Mouse (Mus musculus) monocyte, adult 2 months (primary cell): Measurements from ENCODE around the gene Asb16.

Source experiments
- DNase-seq, 2 experiments: peaks; one replicate each; pipeline ENCODE4 v3.0.0; 2022; ENCODE audit warnings: low spot score in 2 of 2, low read depth in 1 of 2

Gene Asb16

DNA sequence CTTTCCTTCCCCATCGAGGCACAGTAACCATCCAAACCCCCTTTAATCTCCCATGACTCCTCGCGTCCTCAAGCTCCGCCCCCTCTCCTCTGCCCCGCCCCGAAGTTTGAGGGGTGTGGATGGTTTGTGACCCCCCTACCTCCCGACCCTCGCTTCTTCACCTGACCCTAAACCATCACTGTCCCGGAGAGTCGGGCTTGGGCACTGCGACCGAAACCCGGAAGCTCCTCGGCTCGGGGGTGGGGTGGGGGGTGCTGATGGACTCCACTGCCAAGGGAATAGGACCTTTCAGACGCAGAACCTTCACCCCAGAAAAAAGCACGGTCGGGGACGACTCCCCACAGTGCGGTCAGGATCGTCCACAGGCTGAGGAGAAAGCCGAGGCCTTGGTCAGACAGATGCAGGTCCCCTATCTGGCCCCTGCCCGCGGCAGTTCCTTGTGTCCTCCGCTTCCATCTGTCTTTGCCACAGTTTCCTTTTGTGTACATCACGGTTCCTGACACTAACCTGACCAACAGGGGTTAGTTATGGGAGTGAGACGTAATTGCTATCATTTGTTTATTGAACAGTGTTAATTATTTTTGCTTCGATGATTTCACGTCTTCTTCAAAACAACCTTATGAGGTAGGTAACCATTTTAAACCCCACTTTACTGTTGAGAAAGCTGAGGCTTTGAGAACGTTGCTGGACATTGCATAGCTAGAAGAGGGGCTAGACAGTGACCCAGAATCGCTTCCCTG, 16.7 kb downstream of the Asb16 start:
- DNase-seq = peak in 1 of 2 experiments; percentile 22

GRCm38 (mm10) chr11:102287485-102287884, 18.9 kb downstream of the Asb16 start:
- no peak for DNase-seq

- no peak for DNase-seq
Observed at GRCm38 (mm10) chr11:102288027-102288804, 19.7 kb downstream of the Asb16 start.

GRCm38 (mm10) chr11:102288913-102289312, 20.4 kb downstream of the Asb16 start:
- DNase-seq = no peak

DNA sequence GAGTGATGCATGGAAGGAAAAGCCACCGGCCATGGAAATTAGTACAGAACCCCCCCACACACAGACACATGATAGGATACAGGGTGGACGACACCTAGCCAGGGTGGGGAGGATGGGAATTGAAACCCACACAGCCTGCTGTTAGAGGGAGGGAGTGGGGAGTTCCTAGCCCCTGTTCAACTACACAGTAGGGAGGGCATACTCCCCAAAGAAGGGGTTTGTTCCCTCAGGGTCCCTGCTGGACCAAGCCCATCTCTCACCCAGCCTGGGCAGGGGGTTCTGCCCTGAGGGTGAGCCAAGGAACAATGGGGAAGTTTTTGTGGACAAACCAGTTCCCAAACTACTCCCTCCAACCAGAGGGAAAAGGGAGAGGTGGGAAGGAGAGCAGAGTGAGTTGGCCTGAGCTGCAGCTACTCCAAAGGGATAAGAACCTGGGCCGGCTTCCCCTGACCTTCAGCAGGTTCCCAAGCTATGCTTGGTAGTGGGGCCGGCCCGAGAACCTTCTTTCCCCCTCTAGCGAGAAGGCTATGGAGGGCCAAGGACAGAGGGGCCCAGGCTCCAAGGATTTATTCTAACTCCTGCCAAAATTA, 21.1 kb downstream of the Asb16 start:
- no peak for DNase-seq

DNA sequence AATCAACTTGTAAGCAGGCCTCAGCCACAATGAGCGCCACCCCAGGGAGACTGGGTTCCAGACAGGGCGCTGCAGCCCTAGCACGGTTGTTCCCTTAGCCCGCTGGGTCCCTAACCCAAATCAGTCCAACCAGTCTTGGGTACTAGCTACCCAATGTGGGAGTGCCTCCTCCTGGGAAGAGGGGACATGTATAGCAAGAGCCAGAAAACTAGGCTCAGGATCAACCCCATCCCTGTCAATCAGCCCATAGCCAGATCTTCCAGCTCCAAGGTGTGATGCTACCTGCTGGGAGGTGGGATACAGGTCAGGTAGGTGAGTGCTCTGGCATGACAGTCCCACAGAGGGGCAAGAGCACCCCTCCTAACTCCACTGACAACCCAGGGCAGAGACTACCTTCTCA, 21.6 kb downstream of the Asb16 start:
- no peak for DNase-seq

- no peak for DNase-seq
Observed at GRCm38 (mm10) chr11:102291051-102291535, 22.6 kb downstream of the Asb16 start.

GRCm38 (mm10) chr11:102293971-102294370, 25.4 kb downstream of the Asb16 start:
- DNase-seq = no peak

GRCm38 (mm10) chr11:102294416-102294815, 25.9 kb downstream of the Asb16 start:
- DNase-seq = no peak

DNA sequence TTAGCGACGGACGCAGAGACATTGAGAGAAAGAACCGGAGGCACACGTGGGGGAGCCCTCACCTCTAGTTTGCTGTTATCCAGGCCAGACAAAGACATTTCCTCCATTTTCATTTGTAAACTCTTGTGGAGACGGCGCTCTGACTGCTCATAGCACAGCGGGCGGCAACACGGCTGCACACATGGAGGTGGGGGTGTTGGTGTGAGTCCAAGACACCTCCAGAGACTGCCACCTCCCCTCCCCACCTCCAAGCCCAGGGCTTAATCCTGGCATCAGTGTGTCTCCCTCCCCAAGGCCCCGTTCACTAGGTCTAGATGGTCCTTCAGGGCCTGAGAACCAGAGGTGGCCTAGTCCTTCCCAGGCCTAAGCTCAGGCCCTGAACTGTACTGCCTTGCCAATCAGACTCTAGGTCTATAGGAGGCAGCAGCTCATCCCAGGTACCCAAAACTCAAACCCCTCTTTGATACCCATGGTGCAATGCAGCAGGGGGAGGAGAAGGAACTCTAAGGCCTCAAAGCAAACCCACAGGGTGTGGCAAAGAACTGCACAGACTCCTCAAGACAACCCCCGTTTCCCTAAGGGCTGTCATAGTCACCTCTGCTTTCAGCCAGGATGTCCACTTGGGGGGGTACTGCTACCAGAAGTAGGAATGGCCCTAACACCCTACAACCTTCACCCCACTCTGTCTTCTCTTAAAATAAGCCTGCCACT, 26.5 kb downstream of the Asb16 start:
- peak in 1 of 2 experiments; percentile 44 for DNase-seq

DNA sequence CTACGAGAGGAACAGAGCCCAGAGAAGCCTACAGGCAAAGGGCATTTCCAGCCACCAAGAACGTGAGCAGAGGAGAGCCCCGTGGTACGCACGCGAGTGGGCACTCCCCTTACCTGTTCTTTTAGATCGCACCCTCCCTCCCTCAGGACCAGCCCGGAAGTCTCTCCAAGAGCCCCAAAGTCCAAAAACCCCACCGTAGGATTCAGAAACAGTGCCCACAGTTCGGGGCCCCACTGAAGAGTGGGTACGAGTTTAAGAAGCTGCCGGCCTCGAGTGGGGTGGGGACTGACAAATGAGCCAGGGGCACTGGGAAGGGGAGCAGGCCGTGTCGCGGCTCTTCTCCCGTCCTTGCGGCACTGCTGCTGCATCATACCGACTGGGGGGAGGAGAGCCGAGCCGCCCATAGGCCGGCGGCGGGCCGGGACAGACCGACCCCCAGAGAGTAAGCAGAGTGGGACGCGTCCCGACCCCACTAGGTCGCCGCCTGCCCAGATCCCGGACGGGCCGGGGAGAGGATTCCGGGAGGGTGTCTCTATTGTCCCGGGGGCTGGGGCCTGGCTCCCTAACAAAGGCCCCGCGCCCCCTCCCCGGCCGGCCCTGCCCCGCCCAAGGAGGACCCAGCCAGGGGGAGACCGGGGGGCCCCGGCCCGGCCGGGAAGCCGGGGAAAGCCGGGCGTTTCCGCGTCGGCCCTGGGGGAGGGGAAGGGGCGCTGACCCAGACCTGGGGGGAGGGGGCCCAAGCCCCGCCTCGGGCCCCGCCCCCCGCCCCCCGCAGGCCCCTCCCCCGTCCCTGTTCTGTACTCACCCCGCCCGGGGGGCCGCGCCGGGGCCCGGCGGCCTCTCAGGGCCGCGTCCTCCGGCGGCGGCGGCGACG, 27.3 kb downstream of the Asb16 start:
- DNase-seq = peak in 1 of 2 experiments; percentile 34

DNA sequence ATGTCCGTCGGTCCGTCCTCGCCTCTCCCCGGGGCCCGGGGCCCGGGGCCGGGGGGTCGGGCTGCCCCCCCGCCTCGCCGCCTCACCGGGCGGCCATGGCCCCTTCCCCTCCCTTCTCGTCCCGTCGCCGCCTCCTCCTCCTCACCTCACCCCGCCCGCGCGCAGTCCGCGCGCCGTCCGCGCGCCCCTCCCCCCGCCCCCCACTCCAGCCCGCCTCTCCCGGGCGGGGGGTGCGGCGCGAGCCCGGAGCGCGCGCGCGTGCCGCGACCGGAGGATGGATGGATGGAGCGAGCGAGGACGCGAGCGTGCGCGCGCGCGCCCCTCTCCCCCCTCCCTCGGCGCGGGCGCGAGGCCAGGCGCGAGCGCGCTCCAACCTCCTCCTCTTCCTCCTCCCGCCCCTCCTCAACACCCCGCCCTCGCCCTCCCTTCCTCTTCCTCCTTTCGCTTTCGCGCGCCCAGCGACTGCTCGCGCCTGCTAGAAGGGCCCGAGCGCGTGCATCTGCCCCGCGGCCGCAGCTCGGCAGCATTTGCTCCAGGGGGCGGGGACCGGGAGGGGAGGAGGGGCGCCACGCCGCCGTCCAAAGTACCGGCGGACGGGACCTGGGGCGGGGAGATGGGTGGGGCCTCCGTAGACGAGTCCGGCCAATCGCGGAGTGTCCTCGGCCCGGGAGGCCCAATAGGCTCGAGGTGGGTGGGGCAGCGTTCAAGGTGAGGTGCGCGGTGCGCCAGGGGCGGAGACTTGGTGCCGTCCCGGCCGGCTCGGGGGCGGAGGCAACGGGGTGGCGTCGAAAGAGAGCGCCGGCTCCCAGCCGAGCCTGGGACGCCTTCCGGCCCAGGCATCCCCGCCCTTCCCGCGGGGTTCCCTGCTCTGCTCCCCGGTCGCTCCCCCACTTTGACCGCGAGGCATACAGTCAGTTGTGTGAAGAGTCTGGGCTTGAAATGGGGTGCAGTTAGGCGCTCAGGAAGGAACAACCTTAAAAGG, 28.2 kb downstream of the Asb16 start, which contains the start of gene Atxn7l3:
Atxn7l3 (minus strand) TSS at position 141 of the 982 bp plus-strand sequence.
- DNase-seq = peak; percentile 93 to 94

- DNase-seq = no peak
Observed at GRCm38 (mm10) chr11:102297577-102298556, 29.3 kb downstream of the Asb16 start.

GRCm38 (mm10) chr11:102299839-102300238, 31.3 kb downstream of the Asb16 start:
- DNase-seq = peak in 1 of 2 experiments; percentile 54

DNA sequence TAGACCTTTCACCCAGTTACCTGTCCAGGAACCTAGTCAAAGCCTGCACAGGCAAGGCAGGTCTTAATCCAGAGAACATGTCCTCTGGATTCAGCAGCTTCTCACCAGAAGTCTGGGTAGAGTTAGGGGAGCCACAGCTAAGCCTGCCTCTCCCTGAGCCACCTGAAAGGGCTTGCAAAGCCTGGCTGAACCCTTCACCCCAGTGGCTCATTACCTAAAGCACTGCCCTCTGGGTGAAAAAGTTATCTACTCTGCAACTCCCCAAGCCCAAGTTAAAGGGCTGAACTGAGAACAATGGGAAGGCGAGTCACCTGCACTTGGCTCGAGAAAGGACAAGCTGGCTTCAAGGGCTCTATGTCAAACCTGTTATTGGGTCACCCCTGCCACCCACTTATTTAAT, 35.6 kb downstream of the Asb16 start:
- no peak for DNase-seq

DNA sequence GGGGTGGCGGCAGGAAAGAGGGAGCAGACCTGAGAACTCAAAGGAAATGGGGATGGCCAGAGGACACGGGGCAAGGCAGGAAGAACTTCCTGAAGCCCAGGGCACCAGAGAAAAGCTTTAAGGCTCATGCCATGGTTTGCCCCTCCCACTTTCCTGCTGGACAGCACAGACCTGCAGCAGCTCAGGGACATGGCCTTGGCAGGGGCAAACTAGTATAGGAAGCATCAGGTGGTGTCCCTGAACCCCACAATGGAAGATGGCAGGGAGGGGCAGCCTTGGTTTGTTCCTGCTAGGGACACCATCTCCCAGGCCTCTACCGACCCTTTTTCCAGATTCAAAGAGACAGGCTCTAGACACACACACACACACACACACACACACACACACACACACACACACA, 36.8 kb downstream of the Asb16 start:
- no peak for DNase-seq

DNA sequence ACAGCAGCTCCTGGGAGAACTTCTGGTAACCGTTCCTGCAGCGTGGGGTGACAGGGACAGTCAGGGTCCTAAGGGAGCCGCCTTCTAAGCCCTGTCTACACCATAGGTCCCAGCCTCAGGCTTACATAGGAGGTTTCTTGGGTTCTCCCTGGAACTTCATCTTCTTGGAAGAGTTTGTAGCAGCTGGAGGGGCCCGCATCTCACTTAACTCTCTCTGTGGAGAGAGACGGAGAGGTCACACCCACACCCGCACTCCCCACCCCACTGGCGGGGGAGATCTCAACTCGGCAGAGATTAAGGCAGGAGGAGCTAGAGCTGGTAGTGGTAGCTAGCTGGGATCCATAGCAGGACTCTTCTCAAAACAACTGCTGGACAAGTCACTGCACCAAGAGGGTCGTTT, 39.6 kb downstream of the Asb16 start:
- no peak for DNase-seq

DNA sequence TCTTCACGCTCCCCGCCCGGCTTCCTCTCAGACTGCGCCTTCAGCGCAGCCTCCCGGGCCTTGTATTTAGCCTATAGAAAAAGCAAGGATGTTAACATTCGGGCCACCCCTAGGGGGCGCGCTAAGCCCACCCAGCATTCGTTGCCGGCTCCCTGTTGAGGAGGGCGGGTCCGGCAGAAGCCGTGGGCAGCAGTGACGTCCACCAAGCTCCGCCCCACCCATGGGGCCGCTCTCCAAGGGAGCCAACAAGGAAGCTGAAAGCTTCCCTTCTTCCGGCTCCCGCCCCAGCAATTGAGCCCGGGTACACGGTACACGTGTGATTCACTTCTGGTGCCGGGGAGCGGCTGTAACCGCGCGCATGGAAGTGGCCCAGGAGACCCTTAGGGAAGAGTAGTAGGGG, 40.4 kb downstream of the Asb16 start:
- peak; percentile 97 to 98 for DNase-seq
